Mouse (Mus musculus): ENCODE measurements around the gene Brdt. TPM values are rescaled to one million over a fixed set of nuclear protein-coding genes. Genes with fewer than 3 reads are reported as not detected.

Gene Brdt
- polyA plus RNA-seq, 1 experiment, result 0.09 TPM

DNA sequence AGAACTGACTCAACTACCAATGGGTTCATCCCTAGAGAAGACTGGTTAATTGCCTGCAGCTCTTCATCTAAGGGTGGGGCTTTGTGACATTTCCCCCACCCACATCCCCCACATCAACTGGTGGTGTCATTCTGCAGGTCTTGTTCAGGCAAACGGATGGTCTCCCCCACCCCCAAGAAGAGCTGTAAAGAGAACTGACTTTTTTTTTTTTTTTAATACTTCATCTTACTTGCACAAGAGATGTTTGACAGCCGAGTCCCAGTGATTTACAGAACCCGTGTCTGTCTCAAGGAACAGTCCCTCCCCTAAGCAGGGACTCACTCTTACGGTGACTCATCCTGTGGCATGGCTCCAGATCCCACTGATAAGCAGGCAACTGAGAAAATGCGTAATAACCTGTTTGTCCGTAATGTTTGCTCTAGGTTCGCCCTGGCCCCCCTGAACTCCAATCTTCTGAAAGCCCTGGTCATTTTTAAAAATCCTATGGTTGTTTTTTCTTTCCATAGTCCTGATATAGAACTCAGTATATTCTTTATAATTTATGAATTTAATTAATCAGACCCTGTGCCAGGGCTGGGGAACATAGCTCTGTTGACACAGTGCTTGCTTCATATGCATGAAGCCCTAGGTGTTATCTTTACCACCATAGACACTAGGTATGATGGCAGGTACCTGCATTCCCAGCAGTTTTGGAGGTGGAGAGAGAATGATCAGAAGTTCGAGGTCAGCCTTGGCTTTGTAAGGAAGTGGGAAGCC is 35.7 kb upstream of the Brdt start:
- no peaks in the 10 kb centered on the region for H3K79me3 ChIP-seq (ENCODE audit: low read depth)
- no peaks in the 10 kb centered on the region for H3K79me2 ChIP-seq (ENCODE audit: control insufficient read depth, insufficient read depth)
- H3K4me3 ChIP-seq (ENCODE audit: insufficient read depth, poor library complexity, severe bottlenecking), result no peak overlapping the region
- H3K27me3 ChIP-seq (ENCODE audit: control insufficient read depth, insufficient read depth, insufficient read length), result peaks cover 6% of the 10 kb centered on the region
- H3K36me3 ChIP-seq (ENCODE audit: control insufficient read depth, insufficient read depth), result no peaks in the 10 kb centered on the region
- TF ChIP-seq CEBPB (IDR thresholded peaks at IDR 0.05; ENCODE audit: low read depth) (peak; percentile 7), USF1 (IDR thresholded peaks at IDR 0.05; ENCODE audit: low read depth) (no peak)
- no peak overlapping the region for H3ac ChIP-seq (ENCODE audit: control insufficient read depth, insufficient read length, low read depth)

DNA sequence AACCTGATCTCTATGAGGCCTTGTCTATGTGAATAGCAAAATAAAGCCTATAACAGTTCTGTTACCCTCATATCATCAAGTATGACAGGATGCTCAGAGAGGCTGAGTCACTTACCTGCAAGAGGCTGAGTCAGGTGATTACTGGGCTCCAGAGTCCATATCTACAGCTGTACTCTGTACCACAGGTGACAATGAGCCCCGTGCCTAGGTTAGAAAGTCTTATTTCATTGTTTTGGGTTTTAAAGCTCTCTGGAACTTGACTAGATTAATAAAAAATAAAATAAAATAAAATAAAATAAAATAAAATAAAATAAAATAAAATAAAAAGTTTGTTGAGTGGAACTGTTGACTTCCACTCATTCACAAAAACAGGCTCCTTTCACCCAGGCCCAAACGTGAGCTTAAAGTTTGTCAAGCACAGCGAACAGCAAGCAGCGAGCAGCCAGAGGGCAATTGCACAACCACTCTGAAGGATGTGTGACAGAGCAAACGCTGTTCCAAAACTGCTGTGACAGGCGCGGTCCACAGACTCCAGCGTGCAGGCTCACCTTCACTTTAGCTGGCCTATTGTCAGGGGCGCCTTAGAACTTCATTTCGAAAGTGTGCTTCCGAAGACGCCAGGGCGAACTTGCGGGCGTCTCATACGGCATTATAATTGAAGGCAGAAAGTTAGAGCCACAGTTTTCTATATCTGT is 35.0 kb upstream of the Brdt start:
- Histone ChIP-seq H3K79me3 (ENCODE audit: low read depth) (no peaks in the 10 kb centered on the region), H3K4me3 (ENCODE audit: insufficient read depth, poor library complexity, severe bottlenecking) (no peak overlapping the region), H3ac (ENCODE audit: control insufficient read depth, insufficient read length, low read depth) (no peak overlapping the region), H3K36me3 (ENCODE audit: control insufficient read depth, insufficient read depth) (no peaks in the 10 kb centered on the region), H3K79me2 (ENCODE audit: control insufficient read depth, insufficient read depth) (no peaks in the 10 kb centered on the region), H3K27me3 (ENCODE audit: control insufficient read depth, insufficient read depth, insufficient read length) (peaks cover 4% of the 10 kb centered on the region)
- TF ChIP-seq MYOD1 (IDR thresholded peaks at IDR 0.05; ENCODE audit: control insufficient read depth, insufficient read length, low read depth) (no peak), USF1 (IDR thresholded peaks at IDR 0.05; ENCODE audit: low read depth) (no peak), MYOG (IDR thresholded peaks at IDR 0.05; ENCODE audit: control insufficient read depth, extremely low read depth, insufficient read length) (no peak), CEBPB (IDR thresholded peaks at IDR 0.05; ENCODE audit: low read depth) (no peak), CTCF (IDR thresholded peaks at IDR 0.05; ENCODE audit: control insufficient read depth, insufficient read depth, insufficient read length) (no peak)

GRCm38 (mm10) chr5:107296512-107297322 is 34.2 kb upstream of the Brdt start:
- Histone ChIP-seq H3K36me3 (ENCODE audit: control insufficient read depth, insufficient read depth) (no peaks in the 10 kb centered on the region), H3K79me2 (ENCODE audit: control insufficient read depth, insufficient read depth) (no peaks in the 10 kb centered on the region), H3K27me3 (ENCODE audit: control insufficient read depth, insufficient read depth, insufficient read length) (no peaks in the 10 kb centered on the region), H3ac (ENCODE audit: control insufficient read depth, insufficient read length, low read depth) (no peak overlapping the region), H3K4me3 (ENCODE audit: insufficient read depth, poor library complexity, severe bottlenecking) (no peak overlapping the region), H3K79me3 (ENCODE audit: low read depth) (no peaks in the 10 kb centered on the region)
- no peak for TF ChIP-seq USF1 (IDR thresholded peaks at IDR 0.05; ENCODE audit: low read depth)
- TF ChIP-seq MYOD1 (IDR thresholded peaks at IDR 0.05; ENCODE audit: control insufficient read depth, insufficient read length, low read depth), result no peak
- no peak for TF ChIP-seq MAX (IDR thresholded peaks at IDR 0.05)
- no peak for TF ChIP-seq MYOG (IDR thresholded peaks at IDR 0.05; ENCODE audit: control insufficient read depth, extremely low read depth, insufficient read length)
- no peak for TF ChIP-seq CEBPB (IDR thresholded peaks at IDR 0.05; ENCODE audit: low read depth)
- no peak for TF ChIP-seq FOSL1 (IDR thresholded peaks at IDR 0.05; ENCODE audit: insufficient read depth, low read length, poor library complexity, severe bottlenecking)
- no peak for TF ChIP-seq CTCF (IDR thresholded peaks at IDR 0.05; ENCODE audit: control insufficient read depth, insufficient read depth, insufficient read length)

GRCm38 (mm10) chr5:107298854-107299253 is 32.1 kb upstream of the Brdt start:
- Histone ChIP-seq H3K4me3 (ENCODE audit: insufficient read depth, poor library complexity, severe bottlenecking) (no peak overlapping the region), H3ac (ENCODE audit: control insufficient read depth, insufficient read length, low read depth) (no peak overlapping the region), H3K36me3 (ENCODE audit: control insufficient read depth, insufficient read depth) (no peaks in the 10 kb centered on the region), H3K27me3 (ENCODE audit: control insufficient read depth, insufficient read depth, insufficient read length) (no peaks in the 10 kb centered on the region), H3K79me2 (ENCODE audit: control insufficient read depth, insufficient read depth) (no peaks in the 10 kb centered on the region), H3K79me3 (ENCODE audit: low read depth) (no peaks in the 10 kb centered on the region)
- no peak for TF ChIP-seq CEBPB (IDR thresholded peaks at IDR 0.05; ENCODE audit: low read depth)
- no peak for TF ChIP-seq FOSL1 (IDR thresholded peaks at IDR 0.05; ENCODE audit: insufficient read depth, low read length, poor library complexity, severe bottlenecking)
- TF ChIP-seq USF1 (IDR thresholded peaks at IDR 0.05; ENCODE audit: low read depth), result no peak
- TF ChIP-seq MYOG (IDR thresholded peaks at IDR 0.05; ENCODE audit: control insufficient read depth, extremely low read depth, insufficient read length), result no peak
- TF ChIP-seq CTCF (IDR thresholded peaks at IDR 0.05; ENCODE audit: control insufficient read depth, insufficient read depth, insufficient read length), result no peak
- no peak for TF ChIP-seq MAX (IDR thresholded peaks at IDR 0.05)
- no peak for TF ChIP-seq MYOD1 (IDR thresholded peaks at IDR 0.05; ENCODE audit: control insufficient read depth, insufficient read length, low read depth)

GRCm38 (mm10) chr5:107303350-107303861 is 27.6 kb upstream of the Brdt start:
- TF ChIP-seq MYOD1 (IDR thresholded peaks at IDR 0.05; ENCODE audit: control insufficient read depth, insufficient read length, low read depth) (no peak), MAX (IDR thresholded peaks at IDR 0.05) (no peak), CEBPB (IDR thresholded peaks at IDR 0.05; ENCODE audit: low read depth) (no peak), FOSL1 (IDR thresholded peaks at IDR 0.05; ENCODE audit: insufficient read depth, low read length, poor library complexity, severe bottlenecking) (no peak), MYOG (IDR thresholded peaks at IDR 0.05; ENCODE audit: control insufficient read depth, extremely low read depth, insufficient read length) (no peak), CTCF (IDR thresholded peaks at IDR 0.05; ENCODE audit: control insufficient read depth, insufficient read depth, insufficient read length) (no peak), USF1 (IDR thresholded peaks at IDR 0.05; ENCODE audit: low read depth) (no peak)

More at GRCm38 (mm10) chr5:107303350-107303861, 27.6 kb upstream of the Brdt start:
- no peaks in the 10 kb centered on the region for H3K27me3 ChIP-seq (ENCODE audit: control insufficient read depth, insufficient read depth, insufficient read length)
- no peak overlapping the region for H3ac ChIP-seq (ENCODE audit: control insufficient read depth, insufficient read length, low read depth)
- H3K4me3 ChIP-seq (ENCODE audit: insufficient read depth, poor library complexity, severe bottlenecking), result no peak overlapping the region
- no peaks in the 10 kb centered on the region for H3K36me3 ChIP-seq (ENCODE audit: control insufficient read depth, insufficient read depth)
- no peaks in the 10 kb centered on the region for H3K79me3 ChIP-seq (ENCODE audit: low read depth)
- no peaks in the 10 kb centered on the region for H3K79me2 ChIP-seq (ENCODE audit: control insufficient read depth, insufficient read depth)
